Mouse (Mus musculus) E14TG2a.4 (cell line): ENCODE measurements at regions not wholly inside any gene's neighbourhood (a gene's known extent, or its start where the extent isn't known, plus 50 kb on each side); places are given as distances from the start of the nearest gene placed in this dataset.

Source experiments
- CTCF ChIP-seq: conservative IDR thresholded peaks from 2 replicates; pipeline ENCODE4 v1.5.1; 2014; ENCODE audit warnings: low read length
- POU5F1 ChIP-seq: IDR thresholded peaks from 2 replicates; pipeline ENCODE4 v1.6.1; 2014; ENCODE audit warnings: low read length, borderline replicate concordance

DNA sequence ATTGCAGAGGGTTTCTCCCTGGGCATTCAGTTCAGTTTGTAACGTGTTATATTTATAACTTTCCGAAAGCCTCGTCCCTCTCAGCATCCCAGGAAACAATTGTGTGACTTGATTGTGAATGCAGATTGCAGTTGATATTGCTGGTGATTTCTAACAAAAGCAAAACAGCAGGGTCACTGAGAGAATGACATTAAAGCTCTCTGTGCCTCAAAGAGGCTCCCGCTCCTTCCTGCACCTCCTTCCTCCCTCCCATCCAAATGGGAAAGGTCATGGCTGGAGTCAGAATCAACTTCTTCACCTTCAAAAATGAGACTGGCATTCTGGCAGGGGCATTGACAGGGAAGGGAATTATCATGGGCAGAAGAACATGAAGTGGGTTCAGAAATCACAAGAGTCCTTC, 251.9 kb downstream of the Gm10184 start:
- TF ChIP-seq CTCF: no peak
- no peak for TF ChIP-seq POU5F1
